Mouse (Mus musculus) spleen, adult 2 months (tissue): Measurements from ENCODE around the gene Gc.

Experiments used
- CTCF ChIP-seq: fragments of 200-500 bp; IDR thresholded peaks from 2 replicates; pipeline ENCODE4 v1.5.1; 2011; ENCODE audit warnings: mild to moderate bottlenecking, inconsistent platforms; ENCODE audit not compliant: insufficient read depth, insufficient read length, insufficient replicate concordance; ENCODE audit errors: extremely low read depth
- POLR2A ChIP-seq: fragments of 200-500 bp; IDR thresholded peaks from 2 replicates; pipeline ENCODE4 v1.6.1; 2011; ENCODE audit warnings: low read depth, low read length, inconsistent platforms

DNA sequence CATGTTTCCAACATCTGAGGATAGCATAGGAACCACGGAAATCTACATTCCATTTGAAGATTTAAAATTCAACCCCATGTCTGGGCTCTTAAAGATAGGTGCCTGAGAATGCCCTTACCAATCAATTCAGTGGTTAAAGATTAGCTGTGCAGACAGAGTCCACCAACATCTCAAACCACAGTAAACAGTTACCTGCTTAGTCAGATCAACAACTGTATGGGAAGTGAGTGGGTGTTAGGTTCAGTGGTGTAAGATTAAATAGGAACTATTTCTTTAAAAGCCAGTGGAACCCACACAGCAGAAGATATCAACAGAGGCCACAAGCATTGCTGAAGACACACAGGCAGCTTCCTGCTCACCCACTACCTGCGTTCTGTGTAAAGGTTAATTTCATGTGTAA, 1.3 kb upstream of the Gc start:
- no peak for TF ChIP-seq POLR2A
- no peak for TF ChIP-seq CTCF
